Mouse (Mus musculus) forebrain, embryonic 12.5 days (tissue): ENCODE results near the gene Patz1. TPM values are rescaled to one million over a fixed set of nuclear protein-coding genes. Genes with fewer than 3 reads are reported as not detected.

Experiments used
- ATAC-seq: fragments of 200-750 bp; cut with Nextera tagmentation; 2 replicates; pipeline ENCODE4 v1.8.0; 2017; ENCODE audit warnings: moderate TSS enrichment; ENCODE audit not compliant: low FRiP score
- H3K27ac ChIP-seq: fragments of 300-500 bp; sonication (generic); 2 replicates; pipeline ENCODE4 v1.5.1; 2016; ENCODE audit warnings: mild to moderate bottlenecking
- H3K27me3 ChIP-seq: fragments of 300-500 bp; sonication (generic); 2 replicates; pipeline ENCODE4 v1.6.1; 2016; ENCODE audit warnings: mild to moderate bottlenecking
- H3K36me3 ChIP-seq: fragments of 300-500 bp; sonication (generic); replicated peaks from 2 replicates; pipeline ENCODE4 v1.6.1; 2016; ENCODE audit warnings: mild to moderate bottlenecking
- H3K4me1 ChIP-seq: fragments of 300-500 bp; sonication (generic); 2 replicates; pipeline ENCODE4 v1.6.1; 2016
- H3K4me2 ChIP-seq: fragments of 300-500 bp; sonication (generic); 2 replicates; pipeline ENCODE4 v1.6.1; 2016; ENCODE audit warnings: mild to moderate bottlenecking, moderate library complexity
- H3K4me3 ChIP-seq: fragments of 300-500 bp; sonication (generic); replicated peaks from 2 replicates; pipeline ENCODE4 v1.5.1; 2016; ENCODE audit warnings: mild to moderate bottlenecking
- H3K9ac ChIP-seq: fragments of 300-500 bp; sonication (generic); 2 replicates; pipeline ENCODE4 v1.6.1; 2016; ENCODE audit warnings: mild to moderate bottlenecking
- H3K9me3 ChIP-seq: fragments of 300-500 bp; sonication (generic); 2 replicates; pipeline ENCODE4 v1.6.1; 2016
- WGBS: fragments of 180-500 bp; shearing (Covaris S2); methylation state at CpG from one replicate; pipeline ENCODE4 v1.1.7; 2016; 5-methylcytosine and 5-hydroxymethylcytosine counted together
- polyA plus RNA-seq: library from polyadenylated mRNA; unstranded; fragments of >200 nt; fragmentation: Nextera tagmentation; extraction: Ambion mirVana; gene quantifications from 2 replicates; pipeline ENCODE4 v1.2.1, GENCODE M21; 2016

Patz1 gene
- 126 and 128 TPM in 2 replicates for polyA plus RNA-seq

- Histone ChIP-seq H3K36me3 (peaks cover 5% of the 10 kb centered on the region), H3K27me3 (no peaks in the 10 kb centered on the region), H3K9ac (peak within 1 kb of the TSS; percentile 97), H3K9me3 (no peaks in the 10 kb centered on the region), H3K27ac (peak within 1 kb of the TSS; percentile 100), H3K4me3 (peak within 1 kb of the TSS; percentile 91), H3K4me1 (peaks cover 25% of the 10 kb centered on the region), H3K4me2 (peak within 1 kb of the TSS; percentile 89)
- under 1% methylated on average over 41 of the region's 41 CpGs for WGBS
- peak; percentile 19 for ATAC-seq
Measured at GRCm38 (mm10) chr11:3288521-3289301, at the start of gene Patz1. TSS of gene Patz1 (plus strand) at chr11:3288874.

GRCm38 (mm10) chr11:3242395-3242794 is 46.3 kb upstream of the Patz1 start:
- Histone ChIP-seq H3K27me3 (no peaks in the 10 kb centered on the region), H3K9ac (no peak overlapping the region), H3K4me1 (no peaks in the 10 kb centered on the region), H3K27ac (no peak overlapping the region), H3K9me3 (no peaks in the 10 kb centered on the region), H3K4me2 (no peak overlapping the region), H3K36me3 (peaks cover 86% of the 10 kb centered on the region), H3K4me3 (no peak overlapping the region)
- WGBS = 92% methylated on average over 7 of the region's 7 CpGs
- ATAC-seq = no peak

GRCm38 (mm10) chr11:3243771-3244170 is 44.9 kb upstream of the Patz1 start:
- whole genome bisulfite sequencing = 85% methylated on average over 4 of the region's 4 CpGs
- peaks cover 87% of the 10 kb centered on the region for H3K36me3 ChIP-seq
- no peaks in the 10 kb centered on the region for H3K9me3 ChIP-seq
- no peak overlapping the region for H3K27ac ChIP-seq
- H3K27me3 ChIP-seq = no peaks in the 10 kb centered on the region
- no peak for ATAC-seq
- no peak overlapping the region for H3K4me2 ChIP-seq
- no peak overlapping the region for H3K9ac ChIP-seq
- H3K4me1 ChIP-seq = no peaks in the 10 kb centered on the region
- no peak overlapping the region for H3K4me3 ChIP-seq

- Histone ChIP-seq H3K4me3 (no peak overlapping the region), H3K27me3 (no peaks in the 10 kb centered on the region), H3K27ac (no peak overlapping the region), H3K9ac (no peak overlapping the region), H3K4me1 (no peaks in the 10 kb centered on the region), H3K36me3 (peaks cover 91% of the 10 kb centered on the region), H3K9me3 (no peaks in the 10 kb centered on the region), H3K4me2 (no peak overlapping the region)
- no peak for ATAC-seq
- 92% methylated on average over 2 of the region's 2 CpGs for WGBS
Measured at GRCm38 (mm10) chr11:3247387-3247786, 41.3 kb upstream of the Patz1 start.

GRCm38 (mm10) chr11:3259537-3259936 is 29.1 kb upstream of the Patz1 start:
- Histone ChIP-seq H3K4me3 (no peak overlapping the region), H3K36me3 (peaks cover 88% of the 10 kb centered on the region)

GRCm38 (mm10) chr11:3265291-3266078 is 23.2 kb upstream of the Patz1 start:
- WGBS = under 1% methylated on average over 26 of the region's 26 CpGs
- H3K9ac ChIP-seq = peak overlapping the region; percentile 95
- peak overlapping the region; percentile 88 for H3K4me3 ChIP-seq
- peak overlapping the region; percentile 75 for H3K4me2 ChIP-seq
- peak overlapping the region; percentile 96 for H3K27ac ChIP-seq
- no peaks in the 10 kb centered on the region for H3K9me3 ChIP-seq
- H3K27me3 ChIP-seq = no peaks in the 10 kb centered on the region
- H3K4me1 ChIP-seq = peaks cover 28% of the 10 kb centered on the region
- ATAC-seq = peak; percentile 7; the same call in 1 of the 2 replicates
- H3K36me3 ChIP-seq = peaks cover 33% of the 10 kb centered on the region

More at GRCm38 (mm10) chr11:3259537-3259936, 29.1 kb upstream of the Patz1 start:
- Histone ChIP-seq H3K9ac (no peak overlapping the region), H3K4me1 (peaks cover 15% of the 10 kb centered on the region), H3K27ac (no peak overlapping the region), H3K4me2 (no peak overlapping the region), H3K9me3 (no peaks in the 10 kb centered on the region), H3K27me3 (no peaks in the 10 kb centered on the region)
- WGBS = 88% methylated on average over 1 of the region's 1 CpGs
- ATAC-seq = no peak

- H3K36me3 ChIP-seq = peaks cover 26% of the 10 kb centered on the region
- peak within 1 kb of the TSS; percentile 75 for H3K4me2 ChIP-seq
- peak within 1 kb of the TSS; percentile 95 for H3K9ac ChIP-seq
- peak; percentile 99 for ATAC-seq
- H3K4me3 ChIP-seq = peak within 1 kb of the TSS; percentile 88
- no peaks in the 10 kb centered on the region for H3K9me3 ChIP-seq
- WGBS = under 1% methylated on average over 71 of the region's 72 CpGs
- H3K27me3 ChIP-seq = no peaks in the 10 kb centered on the region
- H3K27ac ChIP-seq = peak within 1 kb of the TSS; percentile 96
- peaks cover 28% of the 10 kb centered on the region for H3K4me1 ChIP-seq
Measured at GRCm38 (mm10) chr11:3266079-3266685, 22.5 kb upstream of the Patz1 start, which contains the start of gene Drg1. TSS of gene Drg1 (minus strand) at chr11:3266415.

- Histone ChIP-seq H3K4me1 (peaks cover 28% of the 10 kb centered on the region), H3K27me3 (no peaks in the 10 kb centered on the region), H3K4me2 (peak overlapping the region; percentile 75), H3K4me3 (peak overlapping the region; percentile 88), H3K27ac (peak overlapping the region; percentile 96), H3K9ac (peak overlapping the region; percentile 95; the same call in 1 of the 2 replicates), H3K36me3 (peaks cover 18% of the 10 kb centered on the region), H3K9me3 (no peaks in the 10 kb centered on the region)
- WGBS = 58% methylated on average over 7 of the region's 7 CpGs
- ATAC-seq = no peak
Measured at GRCm38 (mm10) chr11:3267133-3267532, 21.5 kb upstream of the Patz1 start.

- peaks cover 16% of the 10 kb centered on the region for H3K4me1 ChIP-seq
- no peak for ATAC-seq
- WGBS = 31% methylated on average over 4 of the region's 4 CpGs
- no peak overlapping the region for H3K9ac ChIP-seq
- H3K27me3 ChIP-seq = no peaks in the 10 kb centered on the region
- H3K4me3 ChIP-seq = no peak overlapping the region
- peaks cover under 1% of the 10 kb centered on the region; the same call in 1 of the 2 replicates for H3K36me3 ChIP-seq
- H3K4me2 ChIP-seq = no peak overlapping the region
- no peaks in the 10 kb centered on the region for H3K9me3 ChIP-seq
- no peak overlapping the region for H3K27ac ChIP-seq
Measured at GRCm38 (mm10) chr11:3269241-3269640, 19.4 kb upstream of the Patz1 start.

- H3K27ac ChIP-seq = no peak overlapping the region
- WGBS = 61% methylated on average over 5 of the region's 5 CpGs
- no peaks in the 10 kb centered on the region for H3K27me3 ChIP-seq
- H3K4me2 ChIP-seq = no peak overlapping the region
- no peaks in the 10 kb centered on the region for H3K36me3 ChIP-seq
- ATAC-seq = no peak
- H3K9me3 ChIP-seq = peaks cover 10% of the 10 kb centered on the region; the same call in 1 of the 2 replicates
- no peak overlapping the region for H3K4me3 ChIP-seq
- no peaks in the 10 kb centered on the region for H3K4me1 ChIP-seq
- H3K9ac ChIP-seq = no peak overlapping the region
Measured at GRCm38 (mm10) chr11:3278351-3278750, 10.3 kb upstream of the Patz1 start.

- H3K27me3 ChIP-seq = no peaks in the 10 kb centered on the region
- H3K4me3 ChIP-seq = no peak overlapping the region
- 83% methylated on average over 2 of the region's 2 CpGs for WGBS
- H3K27ac ChIP-seq = no peak overlapping the region
- no peak overlapping the region for H3K9ac ChIP-seq
- H3K36me3 ChIP-seq = no peaks in the 10 kb centered on the region
- peaks cover 10% of the 10 kb centered on the region; the same call in 1 of the 2 replicates for H3K9me3 ChIP-seq
- no peaks in the 10 kb centered on the region for H3K4me1 ChIP-seq
- no peak overlapping the region for H3K4me2 ChIP-seq
- ATAC-seq = no peak
Measured at GRCm38 (mm10) chr11:3279729-3280128, 8.9 kb upstream of the Patz1 start.

GRCm38 (mm10) chr11:3282887-3283286 is 5.8 kb upstream of the Patz1 start:
- Histone ChIP-seq H3K4me3 (no peak overlapping the region), H3K36me3 (no peaks in the 10 kb centered on the region), H3K4me2 (no peak overlapping the region), H3K27me3 (no peaks in the 10 kb centered on the region), H3K27ac (no peak overlapping the region), H3K9me3 (peaks cover 10% of the 10 kb centered on the region; the same call in 1 of the 2 replicates), H3K9ac (no peak overlapping the region), H3K4me1 (peaks cover 10% of the 10 kb centered on the region)
- ATAC-seq = no peak
- 91% methylated on average over 6 of the region's 6 CpGs for WGBS
